Mouse (Mus musculus) C2C12 (cell line): ENCODE data around the gene Vti1a. TPM values are rescaled to one million over a fixed set of nuclear protein-coding genes. Genes with fewer than 3 reads are reported as not detected.

Experiments
- H3K27me3 ChIP-seq: one replicate; pipeline ENCODE4 v1.6.1; 2011; ENCODE audit not compliant: control insufficient read depth, insufficient read depth, insufficient read length
- H3K36me3 ChIP-seq: one replicate; pipeline ENCODE4 v1.6.1; 2011; ENCODE audit not compliant: control insufficient read depth, insufficient read depth
- H3K4me3 ChIP-seq: one replicate; pipeline ENCODE4 v1.5.1; 2011; ENCODE audit warnings: mild to moderate bottlenecking, control low read depth; ENCODE audit not compliant: poor library complexity, insufficient read depth, severe bottlenecking
- H3K79me2 ChIP-seq: one replicate; pipeline ENCODE4 v1.6.1; 2011; ENCODE audit not compliant: control insufficient read depth, insufficient read depth
- H3K79me3 ChIP-seq: one replicate; pipeline ENCODE4 v1.6.1; 2011; ENCODE audit warnings: low read depth, control low read depth
- H3ac ChIP-seq: one replicate; pipeline ENCODE3; 2011; ENCODE audit warnings: low read depth; ENCODE audit not compliant: control insufficient read depth, insufficient read length
- CEBPB ChIP-seq: IDR thresholded peaks from one replicate; pipeline ENCODE4 v1.6.1; 2011; ENCODE audit warnings: low read depth, mild to moderate bottlenecking, control low read depth, moderate library complexity
- CTCF ChIP-seq: IDR thresholded peaks from one replicate; pipeline ENCODE4 v1.5.1; 2011; ENCODE audit not compliant: control insufficient read depth, insufficient read depth, insufficient read length
- FOSL1 ChIP-seq: IDR thresholded peaks from one replicate; pipeline ENCODE4 v1.8.0; 2011; ENCODE audit warnings: mild to moderate bottlenecking, low read length; ENCODE audit not compliant: poor library complexity, insufficient read depth, severe bottlenecking
- MAX ChIP-seq: IDR thresholded peaks from one replicate; pipeline ENCODE4 v1.6.1; 2011; ENCODE audit warnings: mild to moderate bottlenecking, control low read depth
- MYOD1 ChIP-seq: IDR thresholded peaks from one replicate; pipeline ENCODE4 v1.6.1; 2011; ENCODE audit warnings: low read depth; ENCODE audit not compliant: control insufficient read depth, insufficient read length
- MYOG ChIP-seq: IDR thresholded peaks from one replicate; pipeline ENCODE4 v1.6.1; 2011; ENCODE audit not compliant: control insufficient read depth, insufficient read length; ENCODE audit errors: extremely low read depth
- USF1 ChIP-seq: IDR thresholded peaks from one replicate; pipeline ENCODE4 v1.6.1; 2011; ENCODE audit warnings: low read depth, mild to moderate bottlenecking, control low read depth, moderate library complexity
- polyA plus RNA-seq: library from polyadenylated mRNA; unstranded; fragments of >200 nt; fragmentation: generic; extraction: Trizol; gene quantifications from one replicate; pipeline ENCODE4 v1.2.1, GENCODE M21; 2012; ENCODE audit warnings: missing spikeins

Vti1a gene
- polyA plus RNA-seq, 1 experiment, result 10.4 TPM

- Histone ChIP-seq H3K27me3 (no peaks in the 10 kb centered on the region), H3K79me2 (no peaks in the 10 kb centered on the region), H3K4me3 (no peak overlapping the region), H3K36me3 (no peaks in the 10 kb centered on the region), H3ac (no peak overlapping the region), H3K79me3 (no peaks in the 10 kb centered on the region)
- no peak for TF ChIP-seq USF1
- no peak for TF ChIP-seq FOSL1
- no peak for TF ChIP-seq CTCF
- no peak for TF ChIP-seq MAX
- TF ChIP-seq MYOD1, result no peak
- no peak for TF ChIP-seq CEBPB
- TF ChIP-seq MYOG, result no peak
Observed at GRCm38 (mm10) chr19:55499179-55499863, 183.2 kb downstream of the Vti1a start.

- TF ChIP-seq USF1, result no peak
- TF ChIP-seq MAX, result no peak
- TF ChIP-seq MYOD1, result no peak
- TF ChIP-seq MYOG, result no peak
- no peak for TF ChIP-seq CTCF
- no peak for TF ChIP-seq CEBPB
- no peak for TF ChIP-seq FOSL1
- no peaks in the 10 kb centered on the region for H3K36me3 ChIP-seq
- H3K79me3 ChIP-seq, result no peaks in the 10 kb centered on the region
- H3ac ChIP-seq, result no peak overlapping the region
- no peaks in the 10 kb centered on the region for H3K27me3 ChIP-seq
- H3K4me3 ChIP-seq, result no peak overlapping the region
- H3K79me2 ChIP-seq, result no peaks in the 10 kb centered on the region
Observed at GRCm38 (mm10) chr19:55501985-55502384, 185.9 kb downstream of the Vti1a start.

GRCm38 (mm10) chr19:55503771-55504170 lies 187.7 kb downstream of the Vti1a start:
- H3K79me3 ChIP-seq, result no peaks in the 10 kb centered on the region
- H3ac ChIP-seq, result no peak overlapping the region
- H3K79me2 ChIP-seq, result no peaks in the 10 kb centered on the region
- no peak for TF ChIP-seq FOSL1
- TF ChIP-seq MYOD1, result no peak
- no peak for TF ChIP-seq CTCF
- no peak for TF ChIP-seq CEBPB
- no peak for TF ChIP-seq MAX
- TF ChIP-seq USF1, result no peak
- H3K36me3 ChIP-seq, result no peaks in the 10 kb centered on the region
- no peak overlapping the region for H3K4me3 ChIP-seq
- no peaks in the 10 kb centered on the region for H3K27me3 ChIP-seq

- H3K79me3 ChIP-seq, result no peaks in the 10 kb centered on the region
- no peaks in the 10 kb centered on the region for H3K36me3 ChIP-seq
- TF ChIP-seq MYOD1, result no peak
- TF ChIP-seq MAX, result no peak
- TF ChIP-seq USF1, result no peak
- TF ChIP-seq FOSL1, result no peak
- TF ChIP-seq MYOG, result no peak
- no peak for TF ChIP-seq CTCF
- TF ChIP-seq CEBPB, result no peak
- H3ac ChIP-seq, result no peak overlapping the region
- H3K27me3 ChIP-seq, result no peaks in the 10 kb centered on the region
- H3K79me2 ChIP-seq, result no peaks in the 10 kb centered on the region
- H3K4me3 ChIP-seq, result no peak overlapping the region
Observed at GRCm38 (mm10) chr19:55507748-55508147, 191.7 kb downstream of the Vti1a start.

- H3K4me3 ChIP-seq, result no peak overlapping the region
- H3K27me3 ChIP-seq, result no peaks in the 10 kb centered on the region
- no peaks in the 10 kb centered on the region for H3K36me3 ChIP-seq
- no peaks in the 10 kb centered on the region for H3K79me2 ChIP-seq
- TF ChIP-seq FOSL1 (no peak), CEBPB (no peak), USF1 (no peak)
- H3K79me3 ChIP-seq, result no peaks in the 10 kb centered on the region
- no peak overlapping the region for H3ac ChIP-seq
Observed at GRCm38 (mm10) chr19:55508239-55508638, 192.1 kb downstream of the Vti1a start.

- Histone ChIP-seq H3ac (no peak overlapping the region), H3K79me2 (no peaks in the 10 kb centered on the region), H3K4me3 (no peak overlapping the region), H3K79me3 (no peaks in the 10 kb centered on the region), H3K27me3 (no peaks in the 10 kb centered on the region), H3K36me3 (no peaks in the 10 kb centered on the region)
- TF ChIP-seq MYOG, result no peak
- no peak for TF ChIP-seq MAX
- no peak for TF ChIP-seq MYOD1
- no peak for TF ChIP-seq CEBPB
- TF ChIP-seq CTCF, result no peak
- no peak for TF ChIP-seq FOSL1
- no peak for TF ChIP-seq USF1
Observed at GRCm38 (mm10) chr19:55508965-55509364, 192.9 kb downstream of the Vti1a start.
